In the genomic region with DNA sequence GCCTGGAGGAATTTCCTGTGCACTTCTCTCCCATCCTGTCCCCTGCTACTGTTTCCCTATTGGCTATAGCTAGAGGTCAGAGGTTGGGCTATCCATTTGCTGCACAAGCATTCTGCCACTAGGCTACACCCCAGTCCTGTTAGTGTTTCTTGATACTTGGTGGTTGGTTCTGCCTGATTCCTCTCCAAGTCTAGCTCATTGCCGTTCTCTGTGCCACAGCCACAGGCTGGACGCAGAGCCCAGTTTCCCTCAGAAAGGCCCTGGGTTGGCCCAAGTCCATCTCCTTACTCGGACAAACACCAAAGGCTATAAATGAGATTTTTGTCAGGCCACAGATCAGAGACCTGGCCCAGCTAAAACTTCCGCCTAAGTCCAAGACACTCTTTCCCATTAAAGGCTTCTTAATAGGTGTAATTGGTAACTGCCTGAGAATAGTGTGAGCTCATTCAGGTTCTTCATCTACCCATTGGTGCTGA, we compare ENCODE assay signal across 8 mouse cellular contexts.
A peak's percentile ranks its signal among the peaks of the same experiment; 100 is the strongest.
DNase-seq lines count a peak whose midpoint lies in the region; ATAC-seq and TF ChIP-seq lines count a peak whose summit lies in the region.

No protein-coding gene starts in this region.

- DNase-seq in cerebellum, adult 9-10 months, result peak; percentile 66
- DNase-seq in layer of hippocampus, postnatal 10 days (ENCODE audit: low spot score in 2 of 2), result peak; percentile 49 to 69
- DNase-seq in thymus, postnatal 14 days, result no peak
- no peak for DNase-seq in heart, postnatal 4 days

- no peaks in the 10 kb centered on the region for H3K36me3 ChIP-seq in hindbrain, embryonic 15.5 days
- no peaks in the 10 kb centered on the region for H3K36me3 ChIP-seq in hindbrain, embryonic 13.5 days
- H3K36me3 ChIP-seq in ES-Bruce4 (ENCODE audit: control insufficient read depth, insufficient read depth, low read length, poor library complexity, severe bottlenecking), result no peaks in the 10 kb centered on the region
- no peaks in the 10 kb centered on the region for H3K36me3 ChIP-seq in liver, embryonic 12.5 days

- no peaks in the 10 kb centered on the region for H3K9me3 ChIP-seq in hindbrain, embryonic 15.5 days
- no peaks in the 10 kb centered on the region for H3K9me3 ChIP-seq in hindbrain, embryonic 13.5 days
- H3K9me3 ChIP-seq in ES-Bruce4 (replicated peaks; ENCODE audit: control insufficient read depth, insufficient read depth, low read length, poor library complexity, severe bottlenecking), result no peaks in the 10 kb centered on the region
- H3K9me3 ChIP-seq in liver, embryonic 12.5 days (replicated peaks), result no peaks in the 10 kb centered on the region

- H3K4me1 ChIP-seq in hindbrain, embryonic 15.5 days (replicated peaks), result peaks cover 35% of the 10 kb centered on the region
- H3K4me1 ChIP-seq in hindbrain, embryonic 13.5 days (replicated peaks), result peaks cover 47% of the 10 kb centered on the region
- H3K4me1 ChIP-seq in ES-Bruce4 (ENCODE audit: control insufficient read depth, insufficient read depth, low read length), result no peaks in the 10 kb centered on the region
- no peaks in the 10 kb centered on the region for H3K4me1 ChIP-seq in liver, embryonic 12.5 days

- H3K27ac ChIP-seq in hindbrain, embryonic 15.5 days (replicated peaks), result peak overlapping the region; percentile 12; the same call in 1 of the 2 replicates
- no peak overlapping the region for H3K27ac ChIP-seq in hindbrain, embryonic 13.5 days
- H3K27ac ChIP-seq in ES-Bruce4 (ENCODE audit: insufficient read depth, low read length), result no peak overlapping the region
- H3K27ac ChIP-seq in liver, embryonic 12.5 days, result no peak overlapping the region

- no peaks in the 10 kb centered on the region for H3K27me3 ChIP-seq in hindbrain, embryonic 15.5 days
- no peaks in the 10 kb centered on the region for H3K27me3 ChIP-seq in hindbrain, embryonic 13.5 days
- no peaks in the 10 kb centered on the region for H3K27me3 ChIP-seq in ES-Bruce4 (ENCODE audit: control insufficient read depth, insufficient read depth, low read length, poor library complexity, severe bottlenecking)
- no peaks in the 10 kb centered on the region for H3K27me3 ChIP-seq in liver, embryonic 12.5 days (replicated peaks)

- no peak overlapping the region for H3K4me2 ChIP-seq in hindbrain, embryonic 15.5 days
- H3K4me2 ChIP-seq in hindbrain, embryonic 13.5 days, result no peak overlapping the region
- H3K4me2 ChIP-seq in liver, embryonic 12.5 days, result no peak overlapping the region

- ATAC-seq in hindbrain, embryonic 15.5 days (ENCODE audit: low FRiP score, low read depth), result peak; percentile 55; the same call in 1 of the 2 replicates
- no peak for ATAC-seq in hindbrain, embryonic 13.5 days (ENCODE audit: low FRiP score)
- no peak for ATAC-seq in liver, embryonic 12.5 days

- H3K9ac ChIP-seq in hindbrain, embryonic 15.5 days, result no peak overlapping the region
- H3K9ac ChIP-seq in hindbrain, embryonic 13.5 days, result no peak overlapping the region
- H3K9ac ChIP-seq in ES-Bruce4 (ENCODE audit: low read depth, poor library complexity, severe bottlenecking), result no peak overlapping the region
- H3K9ac ChIP-seq in liver, embryonic 12.5 days, result no peak overlapping the region

- WGBS in hindbrain, embryonic 15.5 days, result 67% methylated on average over 4 of the region's 4 CpGs
- 74% methylated on average over 4 of the region's 4 CpGs for WGBS in hindbrain, embryonic 13.5 days
- 65% methylated on average over 4 of the region's 4 CpGs for WGBS in liver, embryonic 12.5 days (ENCODE audit: insufficient replicate concordance)

- H3K4me3 ChIP-seq in hindbrain, embryonic 15.5 days, result no peak overlapping the region
- H3K4me3 ChIP-seq in hindbrain, embryonic 13.5 days, result no peak overlapping the region
- H3K4me3 ChIP-seq in ES-Bruce4 (ENCODE audit: low read depth, low read length), result no peak overlapping the region
- H3K4me3 ChIP-seq in liver, embryonic 12.5 days, result no peak overlapping the region

- TF ChIP-seq EP300 in ES-Bruce4 (IDR thresholded peaks at IDR 0.05; ENCODE audit: insufficient read depth, low read depth, low read length), result no peak

- peak; percentile 0 for TF ChIP-seq CTCF in ES-Bruce4 (IDR thresholded peaks at IDR 0.05; ENCODE audit: low read depth, low read length)

- TF ChIP-seq POLR2A in ES-Bruce4 (IDR thresholded peaks at IDR 0.05; ENCODE audit: insufficient read depth, low read length), result no peak

Comparison
In these comparisons a context has a peak if more than half of its experiments do, and no peak if none do; other contexts are left out.
1. DNase-seq: peak in cerebellum, adult 9-10 months (single experiment) and layer of hippocampus, postnatal 10 days (2 of 2); none in thymus, postnatal 14 days (single experiment) and heart, postnatal 4 days (single experiment).